Mouse (Mus musculus) bone marrow, adult 2 months (tissue): ENCODE measurements at regions not wholly inside any gene's neighbourhood (a gene's known extent, or its start where the extent isn't known, plus 50 kb on each side); places are given as distances from the start of the nearest gene placed in this dataset.

Experiments used
- CTCF ChIP-seq: fragments of 200-500 bp; IDR thresholded peaks from 2 replicates; pipeline ENCODE4 v1.5.1; 2011; ENCODE audit warnings: low read length, control low read depth; ENCODE audit not compliant: control insufficient read depth, insufficient read depth
- POLR2A ChIP-seq: fragments of 200-500 bp; IDR thresholded peaks from 2 replicates; pipeline ENCODE4 v1.6.1; 2011; ENCODE audit warnings: low read depth, mild to moderate bottlenecking, control low read depth, low read length, borderline replicate concordance; ENCODE audit not compliant: control insufficient read depth

- no peak for TF ChIP-seq POLR2A
- TF ChIP-seq CTCF = no peak
Measured at GRCm38 (mm10) chr5:101090415-101091026, 245.0 kb downstream of the Gpat3 start.
